Mouse (Mus musculus) CH12.LX (cell line): ENCODE data around the gene Fchsd2. TPM values are rescaled to one million over a fixed set of nuclear protein-coding genes. Genes with fewer than 3 reads are reported as not detected.

Experiments
- DNase-seq: peaks from one replicate; pipeline ENCODE4 v3.0.0-alpha.2; 2013; ENCODE audit errors: extremely low read depth
- H3K27ac ChIP-seq: 2 replicates; pipeline ENCODE4 v1.5.1; 2012; ENCODE audit warnings: low read depth, mild to moderate bottlenecking, control low read depth, moderate library complexity; ENCODE audit not compliant: insufficient read depth
- H3K27me3 ChIP-seq: replicated peaks from 2 replicates; pipeline ENCODE3; 2012; ENCODE audit warnings: inconsistent platforms
- H3K36me3 ChIP-seq, 2 experiments: replicated peaks in 1 of 2; 2 replicates each; pipeline versions ENCODE3 to v1.6.1; 2012; ENCODE audit warnings: inconsistent platforms in 1 of 2, low read length in 1 of 2, mild to moderate bottlenecking in 1 of 2, mixed read lengths in 1 of 2, moderate library complexity in 1 of 2; ENCODE audit not compliant: control insufficient read depth in 1 of 2, insufficient read depth in 1 of 2
- H3K4me1 ChIP-seq, 2 experiments: 2 replicates each; pipeline ENCODE4 v1.6.1; 2012; ENCODE audit warnings: inconsistent platforms in 1 of 2, moderate library complexity in 1 of 2; ENCODE audit not compliant: insufficient read depth in 2 of 2, control insufficient read depth in 1 of 2
- H3K4me2 ChIP-seq: 2 replicates; pipeline ENCODE4 v1.6.1; 2012; ENCODE audit warnings: low read depth, mild to moderate bottlenecking, control low read depth; ENCODE audit not compliant: poor library complexity, insufficient read depth, severe bottlenecking
- H3K4me3 ChIP-seq, 3 experiments: fragments of 150-350 bp in 1 of 3; sonication (generic) in 1 of 3; replicated peaks in 1 of 3; 2 replicates each; pipeline versions ENCODE3 to v1.5.1; 2011 to 2012; ENCODE audit warnings: low read depth in 2 of 3, low read length in 2 of 3, mild to moderate bottlenecking in 2 of 3, moderate library complexity in 2 of 3, control low read depth in 1 of 3, improper control_type of control experiment in 1 of 3, inconsistent platforms in 1 of 3, mixed read lengths in 1 of 3; ENCODE audit not compliant: poor library complexity in 1 of 3
- H3K79me2 ChIP-seq: replicated peaks from 2 replicates; pipeline ENCODE4 v1.6.1; 2012; ENCODE audit warnings: mild to moderate bottlenecking, moderate library complexity; ENCODE audit not compliant: control insufficient read depth, poor library complexity, insufficient read depth, severe bottlenecking; ENCODE audit errors: extremely low read depth
- H3K9ac ChIP-seq: 2 replicates; pipeline ENCODE4 v1.6.1; 2012; ENCODE audit warnings: low read depth, mild to moderate bottlenecking, control low read depth, moderate library complexity; ENCODE audit not compliant: insufficient read depth
- H3K9me3 ChIP-seq: replicated peaks from 2 replicates; pipeline ENCODE3; 2012; ENCODE audit warnings: low read length, inconsistent platforms, mixed read lengths
- BHLHE40 ChIP-seq: IDR thresholded peaks from 2 replicates; pipeline ENCODE4 v1.6.1; 2011; ENCODE audit warnings: mild to moderate bottlenecking, low read depth, low read length, improper control_type of control experiment
- CHD1 ChIP-seq: IDR thresholded peaks from 2 replicates; pipeline ENCODE4 v1.6.1; 2012; ENCODE audit warnings: low read depth, low read length, improper control_type of control experiment, inconsistent platforms
- CTCF ChIP-seq, 2 experiments: IDR thresholded peaks in 1 of 2; conservative IDR thresholded peaks in 1 of 2; 2 replicates each; pipeline ENCODE4 v1.5.1; 2011 to 2012; ENCODE audit warnings: low read depth in 2 of 2, low read length in 2 of 2, improper control_type of control experiment in 1 of 2, inconsistent platforms in 1 of 2, mild to moderate bottlenecking in 1 of 2, moderate library complexity in 1 of 2
- E2F4 ChIP-seq: IDR thresholded peaks from 2 replicates; pipeline ENCODE4 v1.6.1; 2011; ENCODE audit warnings: low read depth, low read length, improper control_type of control experiment; ENCODE audit not compliant: insufficient replicate concordance
- ELF1 ChIP-seq: IDR thresholded peaks from 2 replicates; pipeline ENCODE4 v1.6.1; 2014; ENCODE audit warnings: low read depth, mild to moderate bottlenecking, inconsistent platforms, low read length, improper control_type of control experiment
- EP300 ChIP-seq: IDR thresholded peaks from 2 replicates; pipeline ENCODE4 v1.6.1; 2011; ENCODE audit warnings: low read length, improper control_type of control experiment
- HCFC1 ChIP-seq: IDR thresholded peaks from 2 replicates; pipeline ENCODE4 v1.6.1; 2012; ENCODE audit warnings: low read depth, mild to moderate bottlenecking, inconsistent platforms, low read length, improper control_type of control experiment
- IRF4 ChIP-seq: IDR thresholded peaks from 2 replicates; pipeline ENCODE4 v1.6.1; 2014; ENCODE audit warnings: low read depth, mild to moderate bottlenecking, inconsistent platforms, low read length, improper control_type of control experiment
- JUN ChIP-seq: IDR thresholded peaks from 2 replicates; pipeline ENCODE4 v1.6.1; 2011; ENCODE audit warnings: low read depth, mild to moderate bottlenecking, low read length, improper control_type of control experiment, moderate library complexity; ENCODE audit not compliant: insufficient read depth
- KAT2A ChIP-seq: IDR thresholded peaks from 2 replicates; pipeline ENCODE4 v1.6.1; 2012; ENCODE audit warnings: low read length, improper control_type of control experiment, inconsistent platforms; ENCODE audit not compliant: insufficient replicate concordance
- MAX ChIP-seq: IDR thresholded peaks from 2 replicates; pipeline ENCODE4 v1.6.1; 2011; ENCODE audit warnings: low read length, improper control_type of control experiment
- MAZ ChIP-seq: IDR thresholded peaks from 2 replicates; pipeline ENCODE4 v1.6.1; 2012; ENCODE audit warnings: low read depth, mild to moderate bottlenecking, inconsistent platforms, low read length, improper control_type of control experiment, moderate library complexity
- MEF2A ChIP-seq: IDR thresholded peaks from 2 replicates; pipeline ENCODE4 v1.6.1; 2014; ENCODE audit warnings: low read depth, mild to moderate bottlenecking, inconsistent platforms, low read length, improper control_type of control experiment, borderline replicate concordance
- MXI1 ChIP-seq: IDR thresholded peaks from 2 replicates; pipeline ENCODE4 v1.6.1; 2011; ENCODE audit warnings: mild to moderate bottlenecking, low read depth, low read length, improper control_type of control experiment
- MYC ChIP-seq: IDR thresholded peaks from 2 replicates; pipeline ENCODE4 v1.6.1; 2011; ENCODE audit warnings: low read depth, mild to moderate bottlenecking, improper control_type of control experiment, low read length
- NELFE ChIP-seq: IDR thresholded peaks from 2 replicates; pipeline ENCODE4 v1.6.1; 2011; ENCODE audit warnings: low read depth, low read length, improper control_type of control experiment
- PAX5 ChIP-seq: IDR thresholded peaks from 2 replicates; pipeline ENCODE4 v1.6.1; 2012; ENCODE audit warnings: low read length, inconsistent platforms, mixed read lengths
- POLR2A ChIP-seq: IDR thresholded peaks from 2 replicates; pipeline ENCODE4 v1.6.1; 2011; ENCODE audit warnings: low read depth, mild to moderate bottlenecking, improper control_type of control experiment, low read length
- RAD21 ChIP-seq: IDR thresholded peaks from 2 replicates; pipeline ENCODE4 v1.6.1; 2011; ENCODE audit warnings: low read depth, mild to moderate bottlenecking, low read length, improper control_type of control experiment, moderate library complexity
- RCOR1 ChIP-seq: conservative IDR thresholded peaks from 2 replicates; pipeline ENCODE4 v1.6.1; 2012; ENCODE audit warnings: low read depth, mild to moderate bottlenecking, inconsistent platforms, low read length, improper control_type of control experiment
- SIN3A ChIP-seq: IDR thresholded peaks from 2 replicates; pipeline ENCODE4 v1.6.1; 2012; ENCODE audit warnings: low read length, improper control_type of control experiment, inconsistent platforms
- SMC3 ChIP-seq: IDR thresholded peaks from 2 replicates; pipeline ENCODE4 v1.6.1; 2011; ENCODE audit warnings: low read depth, low read length, improper control_type of control experiment
- TCF12 ChIP-seq: IDR thresholded peaks from 2 replicates; pipeline ENCODE4 v1.6.1; 2014; ENCODE audit warnings: low read depth, mild to moderate bottlenecking, inconsistent platforms, low read length, improper control_type of control experiment
- USF1 ChIP-seq: IDR thresholded peaks from 2 replicates; pipeline ENCODE4 v1.6.1; 2014; ENCODE audit warnings: low read depth, mild to moderate bottlenecking, inconsistent platforms, low read length, improper control_type of control experiment
- ZC3H11A ChIP-seq: IDR thresholded peaks from 2 replicates; pipeline ENCODE4 v1.6.1; 2012; ENCODE audit warnings: low read depth, mild to moderate bottlenecking, inconsistent platforms, low read length, improper control_type of control experiment
- ZKSCAN1 ChIP-seq: IDR thresholded peaks from 2 replicates; pipeline ENCODE4 v1.6.1; 2012; ENCODE audit warnings: low read depth, inconsistent platforms, low read length, improper control_type of control experiment, borderline replicate concordance
- dilution Hi-C: fragments of 300-500 bp; cut with MboI; formaldehyde crosslinking; loops from 2 replicates; pipeline ENCODE4 v1.14.3; 2020; ENCODE audit warnings: low sequenced_read_pairs; ENCODE audit not compliant: extremely low pct_unique_long_range_greater_than_20kb, extremely low pct_ligation_motif_present
- in situ Hi-C: fragments of 300-500 bp; cut with MboI; formaldehyde crosslinking; loops from 3 replicates; pipeline ENCODE4 v1.14.3; 2019; ENCODE audit warnings: low sequenced_read_pairs, low pct_ligation_motif_present, low pct_unique_long_range_greater_than_20kb, mixed read lengths
- polyA plus RNA-seq: library from polyadenylated mRNA; unstranded; fragments of >175 nt; gene quantifications from 2 replicates; pipeline ENCODE4 v1.2.1, GENCODE M21; 2012; ENCODE audit warnings: low read depth; ENCODE audit not compliant: insufficient read length
- total RNA-seq, 2 experiments: library from RNA; depleted of rRNA; stranded (reverse); fragments of 300-350 nt in 1 of 2; fragments of >200 nt in 1 of 2; gene quantifications; 2 replicates each; pipeline ENCODE4 v1.2.3; 2012 to 2014

The Fchsd2 gene
- total and polyA plus RNA-seq, 3 experiments: 23.8 to 38.2 (median 25.5) TPM

- TF ChIP-seq BHLHE40 (peak; percentile 17; the same call in 1 of the 2 replicates), SIN3A (peak; percentile 21; the same call in 1 of the 2 replicates), MAX (peak; percentile 33; the same call in 1 of the 2 replicates), KAT2A (no peak), SMC3 (0 out of 2 replicates have a peak, but pooled peaks have one; percentile 12), EP300 (0 out of 2 replicates have a peak, but pooled peaks have one; percentile 21), MXI1 (peak; percentile 73), POLR2A (no peak), ZC3H11A (no peak), E2F4 (no peak), CHD1 (peak; percentile 82; the same call in 1 of the 2 replicates)
- peaks cover 13 to 43% of the 10 kb centered on the region in 2 experiments; a peak in 3 of 4 replicates for H3K4me1 ChIP-seq
- in situ Hi-C loops (loop anchor here (5.0 to 25.0 kb wide), 2 partner anchors 38 to 102 kb away; no protein-coding TSS in a partner anchor), dilution Hi-C loops (no loop called here)
- H3K27me3 ChIP-seq: no peaks in the 10 kb centered on the region
- H3K4me2 ChIP-seq: peak overlapping the region; percentile 82
- peak overlapping the region; percentile 21; the same call in 1 of the 2 replicates for H3K27ac ChIP-seq
- DNase-seq: no peak
- H3K9me3 ChIP-seq: peaks cover 2% of the 10 kb centered on the region
- H3K79me2 ChIP-seq: peaks cover 47% of the 10 kb centered on the region
- peaks cover 8 to 36% of the 10 kb centered on the region in 2 experiments for H3K36me3 ChIP-seq
- H3K9ac ChIP-seq: peak overlapping the region; percentile 97
- peak overlapping the region; percentile 89 to 98 (median 95) for H3K4me3 ChIP-seq
Measured at GRCm38 (mm10) chr7:101109856-101110350, 17.2 kb downstream of the Fchsd2 start.

- dilution Hi-C loops: no loop called here
Measured at GRCm38 (mm10) chr7:101113410-101113809, 20.7 kb downstream of the Fchsd2 start.

More at GRCm38 (mm10) chr7:101113410-101113809, 20.7 kb downstream of the Fchsd2 start:
- H3K9ac ChIP-seq: no peak overlapping the region
- H3K9me3 ChIP-seq: peaks cover 12% of the 10 kb centered on the region
- peaks cover 73% of the 10 kb centered on the region for H3K79me2 ChIP-seq
- H3K27ac ChIP-seq: no peak overlapping the region
- H3K27me3 ChIP-seq: no peaks in the 10 kb centered on the region
- peaks cover 33 to 67% of the 10 kb centered on the region in 2 experiments for H3K36me3 ChIP-seq
- in situ Hi-C loops: loop anchor here (25.0 kb wide), 1 partner anchor 99 kb away; no protein-coding TSS in a partner anchor
- H3K4me1 ChIP-seq: peaks cover 0 to 32% of the 10 kb centered on the region in 2 experiments; a peak in 1 of 4 replicates
- no peak for DNase-seq
- no peak overlapping the region; the same call in 1 of the 2 replicates for H3K4me2 ChIP-seq
- no peak for TF ChIP-seq USF1
- no peak for TF ChIP-seq KAT2A
- no peak for TF ChIP-seq HCFC1
- TF ChIP-seq MYC: peak; percentile 69; the same call in 1 of the 2 replicates
- TF ChIP-seq RCOR1: no peak
- TF ChIP-seq CTCF (conservative IDR thresholded peaks at IDR 0.05 in 1 of 2, IDR thresholded peaks at IDR 0.05 in 1 of 2; ENCODE audit: low read depth in 2 of 2, low read length in 2 of 2): peak in 1 of 2 experiments; percentile 31; a peak in 2 of 4 replicates
- no peak for TF ChIP-seq ELF1
- no peak for TF ChIP-seq TCF12
- no peak for TF ChIP-seq MAZ
- TF ChIP-seq POLR2A: no peak
- no peak for TF ChIP-seq BHLHE40
- TF ChIP-seq SMC3: peak; percentile 22
- no peak for TF ChIP-seq IRF4
- TF ChIP-seq ZKSCAN1: no peak
- no peak for TF ChIP-seq JUN
- TF ChIP-seq RAD21: no peak; the same call in none of the 2 replicates
- peak; percentile 28; the same call in 1 of the 2 replicates for TF ChIP-seq EP300
- TF ChIP-seq PAX5: no peak
- no peak for TF ChIP-seq NELFE
- TF ChIP-seq MEF2A: no peak
- H3K4me3 ChIP-seq: no peak overlapping the region
